Mouse (Mus musculus): ENCODE data around the gene Sh3gl1. TPM values are rescaled to one million over a fixed set of nuclear protein-coding genes. Genes with fewer than 3 reads are reported as not detected.
A peak's percentile ranks its signal among the peaks of the same experiment; 100 is the strongest.

Sh3gl1 gene
- polyA plus RNA-seq, 1 experiment from 2014 or later, result 119 TPM

GRCm38 (mm10) chr17:56036901-56037287 lies 459 bp upstream of the Sh3gl1 start:
- DNase-seq (ENCODE audit: low spot score), result no peak
- no peaks in the 10 kb centered on the region for H3K36me3 ChIP-seq (replicated peaks; ENCODE audit: control insufficient read depth, insufficient read depth, low read depth, low read length)
- 37% methylated on average over 13 of the region's 13 CpGs for WGBS
- no peaks in the 10 kb centered on the region for H3K9me3 ChIP-seq (replicated peaks; ENCODE audit: control insufficient read depth, low read length)
- H3K4me2 ChIP-seq (ENCODE audit: low read depth, low read length), result peak overlapping the region; percentile 24; the same call in 1 of the 2 replicates
- H3K27me3 ChIP-seq (ENCODE audit: control insufficient read depth, insufficient read depth, low read length), result no peaks in the 10 kb centered on the region
- H3K9ac ChIP-seq (replicated peaks; ENCODE audit: low read length), result peak overlapping the region; percentile 59
- H3K4me3 ChIP-seq (ENCODE audit: low read depth, low read length), result peak overlapping the region; percentile 22
- no peaks in the 10 kb centered on the region for H3K4me1 ChIP-seq (ENCODE audit: control insufficient read depth, insufficient read depth, low read length)
- H3K27ac ChIP-seq (replicated peaks; ENCODE audit: low read depth, low read length), result no peak overlapping the region
- ATAC-seq (replicated peaks; ENCODE audit: insufficient number of reproducible peaks, low FRiP score, low TSS enrichment, low read depth), result peak; percentile 35; the same call in 1 of the 2 replicates

GRCm38 (mm10) chr17:56035216-56035615 lies 1.2 kb downstream of the Sh3gl1 start:
- no peaks in the 10 kb centered on the region for H3K9me3 ChIP-seq (replicated peaks; ENCODE audit: control insufficient read depth, low read length)
- H3K4me2 ChIP-seq (ENCODE audit: low read depth, low read length), result peak overlapping the region; percentile 58
- 83% methylated on average over 4 of the region's 4 CpGs for WGBS
- H3K4me3 ChIP-seq (ENCODE audit: low read depth, low read length), result peak overlapping the region; percentile 87
- peak overlapping the region; percentile 92 for H3K9ac ChIP-seq (replicated peaks; ENCODE audit: low read length)
- no peaks in the 10 kb centered on the region for H3K4me1 ChIP-seq (ENCODE audit: control insufficient read depth, insufficient read depth, low read length)
- no peak overlapping the region for H3K27ac ChIP-seq (replicated peaks; ENCODE audit: low read depth, low read length)
- DNase-seq (ENCODE audit: low spot score) (no peak), ATAC-seq (replicated peaks; ENCODE audit: insufficient number of reproducible peaks, low FRiP score, low TSS enrichment, low read depth) (no peak)
- no peaks in the 10 kb centered on the region for H3K36me3 ChIP-seq (replicated peaks; ENCODE audit: control insufficient read depth, insufficient read depth, low read depth, low read length)
- no peaks in the 10 kb centered on the region for H3K27me3 ChIP-seq (ENCODE audit: control insufficient read depth, insufficient read depth, low read length)

GRCm38 (mm10) chr17:56034726-56035100 lies 1.7 kb downstream of the Sh3gl1 start:
- no peaks in the 10 kb centered on the region for H3K27me3 ChIP-seq (ENCODE audit: control insufficient read depth, insufficient read depth, low read length)
- no peaks in the 10 kb centered on the region for H3K4me1 ChIP-seq (ENCODE audit: control insufficient read depth, insufficient read depth, low read length)
- WGBS, result 88% methylated on average over 6 of the region's 6 CpGs
- H3K4me2 ChIP-seq (ENCODE audit: low read depth, low read length), result no peak overlapping the region
- H3K4me3 ChIP-seq (ENCODE audit: low read depth, low read length), result no peak overlapping the region
- H3K36me3 ChIP-seq (replicated peaks; ENCODE audit: control insufficient read depth, insufficient read depth, low read depth, low read length), result no peaks in the 10 kb centered on the region
- DNase-seq (ENCODE audit: low spot score) (no peak), ATAC-seq (replicated peaks; ENCODE audit: insufficient number of reproducible peaks, low FRiP score, low TSS enrichment, low read depth) (no peak)
- no peaks in the 10 kb centered on the region for H3K9me3 ChIP-seq (replicated peaks; ENCODE audit: control insufficient read depth, low read length)
- H3K9ac ChIP-seq (replicated peaks; ENCODE audit: low read length), result no peak overlapping the region; the same call in 1 of the 2 replicates
- H3K27ac ChIP-seq (replicated peaks; ENCODE audit: low read depth, low read length), result no peak overlapping the region

GRCm38 (mm10) chr17:56034040-56034725 lies 2.3 kb downstream of the Sh3gl1 start:
- no peak for DNase-seq (ENCODE audit: low spot score)
- Histone ChIP-seq H3K4me1 (ENCODE audit: control insufficient read depth, insufficient read depth, low read length) (no peaks in the 10 kb centered on the region), H3K4me2 (ENCODE audit: low read depth, low read length) (no peak overlapping the region), H3K9me3 (replicated peaks; ENCODE audit: control insufficient read depth, low read length) (no peaks in the 10 kb centered on the region), H3K36me3 (replicated peaks; ENCODE audit: control insufficient read depth, insufficient read depth, low read depth, low read length) (0 out of 2 replicates have a peak, but pooled peaks cover 2% of the 10 kb centered on the region), H3K27ac (replicated peaks; ENCODE audit: low read depth, low read length) (no peak overlapping the region), H3K27me3 (ENCODE audit: control insufficient read depth, insufficient read depth, low read length) (no peaks in the 10 kb centered on the region), H3K4me3 (ENCODE audit: low read depth, low read length) (no peak overlapping the region), H3K9ac (replicated peaks; ENCODE audit: low read length) (no peak overlapping the region; the same call in 1 of the 2 replicates)
- ATAC-seq (replicated peaks; ENCODE audit: insufficient number of reproducible peaks, low FRiP score, low TSS enrichment, low read depth), result no peak
- WGBS, result 89% methylated on average over 7 of the region's 7 CpGs

GRCm38 (mm10) chr17:56032831-56033230 lies 3.6 kb downstream of the Sh3gl1 start:
- Histone ChIP-seq H3K4me1 (ENCODE audit: control insufficient read depth, insufficient read depth, low read length) (no peaks in the 10 kb centered on the region), H3K4me2 (ENCODE audit: low read depth, low read length) (no peak overlapping the region), H3K4me3 (ENCODE audit: low read depth, low read length) (no peak overlapping the region), H3K9ac (replicated peaks; ENCODE audit: low read length) (no peak overlapping the region), H3K27me3 (ENCODE audit: control insufficient read depth, insufficient read depth, low read length) (no peaks in the 10 kb centered on the region), H3K9me3 (replicated peaks; ENCODE audit: control insufficient read depth, low read length) (no peaks in the 10 kb centered on the region), H3K27ac (replicated peaks; ENCODE audit: low read depth, low read length) (no peak overlapping the region), H3K36me3 (replicated peaks; ENCODE audit: control insufficient read depth, insufficient read depth, low read depth, low read length) (peaks cover 5% of the 10 kb centered on the region; the same call in 1 of the 2 replicates)
- WGBS, result 74% methylated on average over 7 of the region's 7 CpGs
- DNase-seq (ENCODE audit: low spot score) (no peak), ATAC-seq (replicated peaks; ENCODE audit: insufficient number of reproducible peaks, low FRiP score, low TSS enrichment, low read depth) (no peak)

GRCm38 (mm10) chr17:56032127-56032733 lies 4.2 kb downstream of the Sh3gl1 start:
- H3K4me2 ChIP-seq (ENCODE audit: low read depth, low read length), result no peak overlapping the region
- H3K4me1 ChIP-seq (ENCODE audit: control insufficient read depth, insufficient read depth, low read length), result no peaks in the 10 kb centered on the region
- DNase-seq (ENCODE audit: low spot score) (no peak), ATAC-seq (replicated peaks; ENCODE audit: insufficient number of reproducible peaks, low FRiP score, low TSS enrichment, low read depth) (no peak)
- H3K4me3 ChIP-seq (ENCODE audit: low read depth, low read length), result no peak overlapping the region
- peaks cover 5% of the 10 kb centered on the region; the same call in 1 of the 2 replicates for H3K36me3 ChIP-seq (replicated peaks; ENCODE audit: control insufficient read depth, insufficient read depth, low read depth, low read length)
- H3K27ac ChIP-seq (replicated peaks; ENCODE audit: low read depth, low read length), result no peak overlapping the region
- H3K27me3 ChIP-seq (ENCODE audit: control insufficient read depth, insufficient read depth, low read length), result no peaks in the 10 kb centered on the region
- no peaks in the 10 kb centered on the region for H3K9me3 ChIP-seq (replicated peaks; ENCODE audit: control insufficient read depth, low read length)
- H3K9ac ChIP-seq (replicated peaks; ENCODE audit: low read length), result no peak overlapping the region
- WGBS, result 70% methylated on average over 6 of the region's 6 CpGs

GRCm38 (mm10) chr17:56031431-56031830 lies 5.0 kb downstream of the Sh3gl1 start:
- ATAC-seq (replicated peaks; ENCODE audit: insufficient number of reproducible peaks, low FRiP score, low TSS enrichment, low read depth) (no peak), DNase-seq (ENCODE audit: low spot score) (no peak)
- 94% methylated on average over 7 of the region's 7 CpGs for WGBS
- no peaks in the 10 kb centered on the region for H3K27me3 ChIP-seq (ENCODE audit: control insufficient read depth, insufficient read depth, low read length)
- no peak overlapping the region for H3K4me2 ChIP-seq (ENCODE audit: low read depth, low read length)
- no peaks in the 10 kb centered on the region for H3K9me3 ChIP-seq (replicated peaks; ENCODE audit: control insufficient read depth, low read length)
- H3K4me1 ChIP-seq (ENCODE audit: control insufficient read depth, insufficient read depth, low read length), result no peaks in the 10 kb centered on the region
- H3K36me3 ChIP-seq (replicated peaks; ENCODE audit: control insufficient read depth, insufficient read depth, low read depth, low read length), result peaks cover 5% of the 10 kb centered on the region; the same call in 1 of the 2 replicates
- no peak overlapping the region for H3K9ac ChIP-seq (replicated peaks; ENCODE audit: low read length)
- no peak overlapping the region for H3K4me3 ChIP-seq (ENCODE audit: low read depth, low read length)
- H3K27ac ChIP-seq (replicated peaks; ENCODE audit: low read depth, low read length), result no peak overlapping the region

GRCm38 (mm10) chr17:56030919-56031318 lies 5.5 kb downstream of the Sh3gl1 start:
- DNase-seq (ENCODE audit: low spot score), result no peak
- Histone ChIP-seq H3K27ac (replicated peaks; ENCODE audit: low read depth, low read length) (no peak overlapping the region), H3K4me2 (ENCODE audit: low read depth, low read length) (no peak overlapping the region; the same call in 1 of the 2 replicates), H3K4me3 (ENCODE audit: low read depth, low read length) (no peak overlapping the region), H3K36me3 (replicated peaks; ENCODE audit: control insufficient read depth, insufficient read depth, low read depth, low read length) (peaks cover 5% of the 10 kb centered on the region; the same call in 1 of the 2 replicates), H3K27me3 (ENCODE audit: control insufficient read depth, insufficient read depth, low read length) (no peaks in the 10 kb centered on the region), H3K4me1 (ENCODE audit: control insufficient read depth, insufficient read depth, low read length) (no peaks in the 10 kb centered on the region), H3K9me3 (replicated peaks; ENCODE audit: control insufficient read depth, low read length) (no peaks in the 10 kb centered on the region), H3K9ac (replicated peaks; ENCODE audit: low read length) (no peak overlapping the region)
- ATAC-seq (replicated peaks; ENCODE audit: insufficient number of reproducible peaks, low FRiP score, low TSS enrichment, low read depth), result no peak
- 75% methylated on average over 5 of the region's 5 CpGs for WGBS

Measured in embryonic facial prominence, embryonic 11.5 days (tissue).